Mouse (Mus musculus): Measurements from ENCODE around the gene Enc1. TPM values are rescaled to one million over a fixed set of nuclear protein-coding genes. Genes with fewer than 3 reads are reported as not detected.
A peak's percentile ranks its signal among the peaks of the same experiment; 100 is the strongest.

Gene Enc1
- polyA plus RNA-seq, 1 experiment from 2014 or later: 3.5 TPM

GRCm38 (mm10) chr13:97244712-97245105 lies 3.8 kb downstream of the Enc1 start:
- ATAC-seq (ENCODE audit: low FRiP score, low TSS enrichment): no peak
- H3K4me2 ChIP-seq (replicated peaks; ENCODE audit: low read depth): peak overlapping the region; percentile 84
- no peaks in the 10 kb centered on the region for H3K27me3 ChIP-seq (ENCODE audit: control insufficient read depth, insufficient read depth, low read length)
- peaks cover 19% of the 10 kb centered on the region; the same call in 1 of the 2 replicates for H3K36me3 ChIP-seq (ENCODE audit: control insufficient read depth, insufficient read depth, low read length)
- peak overlapping the region; percentile 61; the same call in 1 of the 2 replicates for H3K27ac ChIP-seq (replicated peaks)
- no peak overlapping the region for H3K9ac ChIP-seq (ENCODE audit: low read length)
- H3K9me3 ChIP-seq (ENCODE audit: control insufficient read depth, low read length): no peaks in the 10 kb centered on the region
- TF ChIP-seq CTCF (IDR thresholded peaks at IDR 0.05; ENCODE audit: low read depth) (no peak), EP300 (optimal IDR thresholded peaks at IDR 0.05) (no peak)
- 62% methylated on average over 10 of the region's 11 CpGs for WGBS
- DNase-seq (ENCODE audit: low spot score): no peak
- H3K4me3 ChIP-seq (ENCODE audit: low read depth, low read length): no peak overlapping the region
- peaks cover 4% of the 10 kb centered on the region; the same call in 1 of the 2 replicates for H3K4me1 ChIP-seq (replicated peaks; ENCODE audit: control insufficient read depth, insufficient read depth)

DNA sequence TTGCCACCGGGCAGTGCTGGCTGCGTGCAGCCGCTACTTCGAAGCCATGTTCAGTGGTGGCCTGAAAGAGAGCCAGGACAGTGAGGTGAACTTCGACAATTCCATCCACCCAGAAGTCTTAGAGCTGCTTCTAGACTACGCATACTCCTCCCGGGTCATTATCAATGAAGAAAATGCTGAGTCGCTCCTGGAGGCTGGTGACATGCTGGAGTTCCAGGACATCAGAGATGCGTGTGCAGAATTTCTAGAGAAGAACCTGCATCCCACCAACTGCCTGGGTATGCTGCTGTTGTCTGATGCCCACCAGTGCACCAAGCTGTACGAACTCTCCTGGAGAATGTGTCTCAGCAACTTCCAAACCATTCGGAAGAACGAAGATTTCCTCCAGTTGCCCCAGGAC lies 4.3 kb downstream of the Enc1 start:
- DNase-seq (ENCODE audit: low spot score) (no peak), ATAC-seq (ENCODE audit: low FRiP score, low TSS enrichment) (no peak)
- no peak overlapping the region for H3K4me3 ChIP-seq (ENCODE audit: low read depth, low read length)
- H3K9ac ChIP-seq (ENCODE audit: low read length): no peak overlapping the region
- no peaks in the 10 kb centered on the region for H3K9me3 ChIP-seq (ENCODE audit: control insufficient read depth, low read length)
- H3K27ac ChIP-seq (replicated peaks): no peak overlapping the region
- peak overlapping the region; percentile 17; the same call in 1 of the 2 replicates for H3K4me2 ChIP-seq (replicated peaks; ENCODE audit: low read depth)
- peaks cover 19% of the 10 kb centered on the region; the same call in 1 of the 2 replicates for H3K36me3 ChIP-seq (ENCODE audit: control insufficient read depth, insufficient read depth, low read length)
- H3K27me3 ChIP-seq (ENCODE audit: control insufficient read depth, insufficient read depth, low read length): no peaks in the 10 kb centered on the region
- WGBS: 86% methylated on average over 12 of the region's 12 CpGs
- TF ChIP-seq CTCF (IDR thresholded peaks at IDR 0.05; ENCODE audit: low read depth) (no peak), EP300 (optimal IDR thresholded peaks at IDR 0.05) (no peak)
- H3K4me1 ChIP-seq (replicated peaks; ENCODE audit: control insufficient read depth, insufficient read depth): peaks cover 4% of the 10 kb centered on the region; the same call in 1 of the 2 replicates

DNA sequence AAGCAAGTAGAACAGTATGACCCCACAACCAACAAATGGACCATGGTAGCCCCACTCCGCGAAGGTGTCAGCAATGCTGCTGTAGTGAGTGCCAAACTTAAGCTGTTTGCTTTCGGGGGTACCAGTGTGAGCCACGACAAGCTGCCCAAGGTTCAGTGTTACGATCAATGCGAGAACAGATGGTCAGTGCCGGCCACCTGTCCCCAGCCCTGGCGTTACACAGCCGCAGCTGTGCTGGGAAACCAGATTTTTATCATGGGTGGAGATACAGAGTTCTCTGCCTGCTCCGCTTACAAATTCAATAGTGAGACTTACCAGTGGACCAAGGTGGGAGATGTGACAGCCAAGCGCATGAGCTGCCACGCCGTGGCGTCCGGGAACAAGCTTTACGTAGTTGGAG lies 5.3 kb downstream of the Enc1 start:
- no peaks in the 10 kb centered on the region for H3K9me3 ChIP-seq (ENCODE audit: control insufficient read depth, low read length)
- ATAC-seq (ENCODE audit: low FRiP score, low TSS enrichment): no peak
- TF ChIP-seq CTCF (IDR thresholded peaks at IDR 0.05; ENCODE audit: low read depth) (no peak), EP300 (optimal IDR thresholded peaks at IDR 0.05) (no peak)
- H3K36me3 ChIP-seq (ENCODE audit: control insufficient read depth, insufficient read depth, low read length): peaks cover 19% of the 10 kb centered on the region; the same call in 1 of the 2 replicates
- DNase-seq (ENCODE audit: low spot score): no peak
- H3K27me3 ChIP-seq (ENCODE audit: control insufficient read depth, insufficient read depth, low read length): no peaks in the 10 kb centered on the region
- no peak overlapping the region for H3K4me2 ChIP-seq (replicated peaks; ENCODE audit: low read depth)
- H3K4me3 ChIP-seq (ENCODE audit: low read depth, low read length): no peak overlapping the region
- WGBS: 86% methylated on average over 16 of the region's 16 CpGs
- no peak overlapping the region for H3K27ac ChIP-seq (replicated peaks)
- H3K4me1 ChIP-seq (replicated peaks; ENCODE audit: control insufficient read depth, insufficient read depth): peaks cover 4% of the 10 kb centered on the region; the same call in 1 of the 2 replicates
- no peak overlapping the region for H3K9ac ChIP-seq (ENCODE audit: low read length)

- ATAC-seq (ENCODE audit: low FRiP score, low TSS enrichment) (no peak), DNase-seq (ENCODE audit: low spot score) (no peak)
- H3K36me3 ChIP-seq (ENCODE audit: control insufficient read depth, insufficient read depth, low read length): peaks cover 19% of the 10 kb centered on the region; the same call in 1 of the 2 replicates
Measured at GRCm38 (mm10) chr13:97247754-97248153, 6.8 kb downstream of the Enc1 start.

GRCm38 (mm10) chr13:97249051-97249461 lies 8.2 kb downstream of the Enc1 start:
- Histone ChIP-seq H3K9me3 (ENCODE audit: control insufficient read depth, low read length) (no peaks in the 10 kb centered on the region), H3K4me1 (replicated peaks; ENCODE audit: control insufficient read depth, insufficient read depth) (0 out of 2 replicates have a peak, but pooled peaks cover 2% of the 10 kb centered on the region), H3K4me3 (ENCODE audit: low read depth, low read length) (no peak overlapping the region), H3K36me3 (ENCODE audit: control insufficient read depth, insufficient read depth, low read length) (peaks cover 19% of the 10 kb centered on the region; the same call in 1 of the 2 replicates), H3K27ac (replicated peaks) (peak overlapping the region; percentile 58; the same call in 1 of the 2 replicates), H3K9ac (ENCODE audit: low read length) (no peak overlapping the region; the same call in 1 of the 2 replicates), H3K27me3 (ENCODE audit: control insufficient read depth, insufficient read depth, low read length) (no peaks in the 10 kb centered on the region), H3K4me2 (replicated peaks; ENCODE audit: low read depth) (no peak overlapping the region)
- no peak for DNase-seq (ENCODE audit: low spot score)
- no peak for ATAC-seq (ENCODE audit: low FRiP score, low TSS enrichment)
- TF ChIP-seq CTCF (IDR thresholded peaks at IDR 0.05; ENCODE audit: low read depth): no peak
- TF ChIP-seq EP300 (optimal IDR thresholded peaks at IDR 0.05): no peak
- 35% methylated on average over 5 of the region's 5 CpGs for WGBS

More at GRCm38 (mm10) chr13:97247754-97248153, 6.8 kb downstream of the Enc1 start:
- no peak for TF ChIP-seq EP300 (optimal IDR thresholded peaks at IDR 0.05)
- TF ChIP-seq CTCF (IDR thresholded peaks at IDR 0.05; ENCODE audit: low read depth): no peak
- Histone ChIP-seq H3K9ac (ENCODE audit: low read length) (no peak overlapping the region), H3K4me3 (ENCODE audit: low read depth, low read length) (no peak overlapping the region), H3K27ac (replicated peaks) (no peak overlapping the region), H3K27me3 (ENCODE audit: control insufficient read depth, insufficient read depth, low read length) (no peaks in the 10 kb centered on the region), H3K4me2 (replicated peaks; ENCODE audit: low read depth) (no peak overlapping the region), H3K4me1 (replicated peaks; ENCODE audit: control insufficient read depth, insufficient read depth) (peaks cover 2% of the 10 kb centered on the region; the same call in 1 of the 2 replicates), H3K9me3 (ENCODE audit: control insufficient read depth, low read length) (no peaks in the 10 kb centered on the region)
- WGBS: 62% methylated on average over 4 of the region's 4 CpGs

- no peak for DNase-seq (ENCODE audit: low spot score)
- Histone ChIP-seq H3K9me3 (ENCODE audit: control insufficient read depth, low read length) (no peaks in the 10 kb centered on the region), H3K36me3 (ENCODE audit: control insufficient read depth, insufficient read depth, low read length) (peaks cover 19% of the 10 kb centered on the region; the same call in 1 of the 2 replicates), H3K27ac (replicated peaks) (peak overlapping the region; percentile 58; the same call in 1 of the 2 replicates), H3K4me1 (replicated peaks; ENCODE audit: control insufficient read depth, insufficient read depth) (0 out of 2 replicates have a peak, but pooled peaks cover 2% of the 10 kb centered on the region), H3K9ac (ENCODE audit: low read length) (no peak overlapping the region; the same call in 1 of the 2 replicates), H3K4me2 (replicated peaks; ENCODE audit: low read depth) (no peak overlapping the region), H3K4me3 (ENCODE audit: low read depth, low read length) (no peak overlapping the region), H3K27me3 (ENCODE audit: control insufficient read depth, insufficient read depth, low read length) (no peaks in the 10 kb centered on the region)
- ATAC-seq (ENCODE audit: low FRiP score, low TSS enrichment): no peak
- 72% methylated on average over 5 of the region's 5 CpGs for WGBS
- no peak for TF ChIP-seq CTCF (IDR thresholded peaks at IDR 0.05; ENCODE audit: low read depth)
- TF ChIP-seq EP300 (optimal IDR thresholded peaks at IDR 0.05): no peak
Measured at GRCm38 (mm10) chr13:97249507-97250078, 8.7 kb downstream of the Enc1 start.

Measured in stomach, postnatal 0 days (tissue).